8 mouse cellular contexts compared by ENCODE assay signal in the genomic region with DNA sequence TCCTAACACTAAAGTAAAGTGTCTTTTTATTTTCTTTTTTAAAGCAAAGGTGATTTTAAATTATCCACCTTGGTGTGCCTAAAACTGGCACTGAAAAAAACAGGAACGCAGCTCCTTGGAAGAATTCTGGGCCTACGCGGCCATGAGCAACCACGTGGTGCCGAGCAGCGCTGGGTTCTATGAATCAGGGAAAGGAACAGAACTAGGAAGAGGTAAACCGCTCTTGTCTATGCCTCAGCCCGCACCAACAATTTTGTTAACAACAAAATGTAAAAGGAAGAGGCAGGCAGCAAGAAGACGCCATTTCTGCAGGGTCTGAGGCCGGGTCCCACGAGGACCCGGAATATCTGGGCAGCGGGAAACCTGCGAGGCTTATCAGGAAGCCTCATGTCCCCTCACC. TPM values are rescaled to one million over a fixed set of nuclear protein-coding genes. Genes with fewer than 3 reads are reported as not detected.
DNase-seq lines count a peak whose midpoint lies in the region; ATAC-seq and TF ChIP-seq lines count a peak whose summit lies in the region.

No protein-coding gene starts in this region.

- no peaks in the 10 kb centered on the region for H3K9me3 ChIP-seq in forebrain, embryonic 15.5 days
- H3K9me3 ChIP-seq in liver, embryonic 14.5 days (ENCODE audit: control insufficient read depth, low read length): no peaks in the 10 kb centered on the region
- no peaks in the 10 kb centered on the region for H3K9me3 ChIP-seq in stomach, postnatal 0 days (ENCODE audit: control insufficient read depth, low read length)

- DNase-seq in kidney, adult 2 months: no peak
- no peak for DNase-seq in kidney, adult 18-20 months
- DNase-seq in liver, embryonic 14.5 days (ENCODE audit: low read depth in 3 of 3, low spot score in 3 of 3): no peak
- DNase-seq in stomach, postnatal 0 days (ENCODE audit: low spot score): no peak
- no peak for DNase-seq in B cell, adult 2 months
- no peak for DNase-seq in thymus, postnatal 0 days (ENCODE audit: low spot score)

- no peak for TF ChIP-seq EP300 in liver, embryonic 14.5 days (IDR thresholded peaks at IDR 0.05; ENCODE audit: low read depth)
- TF ChIP-seq EP300 in stomach, postnatal 0 days (optimal IDR thresholded peaks at IDR 0.05): no peak

- peak overlapping the region; percentile 82 for H3K4me3 ChIP-seq in kidney, adult 2 months (ENCODE audit: insufficient read depth, low read depth, low read length)
- H3K4me3 ChIP-seq in forebrain, embryonic 15.5 days: peak overlapping the region; percentile 94
- H3K4me3 ChIP-seq in liver, embryonic 14.5 days (ENCODE audit: insufficient read depth in 1 of 2, low read depth in 2 of 2, low read length in 2 of 2): peak overlapping the region; percentile 79 to 98
- H3K4me3 ChIP-seq in stomach, postnatal 0 days (ENCODE audit: low read depth, low read length): peak overlapping the region; percentile 83

- no peak for TF ChIP-seq CTCF in kidney, adult 2 months (conservative IDR thresholded peaks at IDR 0.05; ENCODE audit: insufficient read depth, insufficient read length, low read depth, low read length)
- no peak for TF ChIP-seq CTCF in liver, embryonic 14.5 days (IDR thresholded peaks at IDR 0.05; ENCODE audit: low read depth)
- TF ChIP-seq CTCF in stomach, postnatal 0 days (IDR thresholded peaks at IDR 0.05; ENCODE audit: low read depth): no peak

- under 1% methylated on average over 14 of the region's 14 CpGs for WGBS in kidney, adult 2 months
- under 1% methylated on average over 14 of the region's 14 CpGs for WGBS in forebrain, embryonic 15.5 days
- 2% methylated on average over 14 of the region's 14 CpGs for WGBS in liver, embryonic 14.5 days (ENCODE audit: insufficient replicate concordance)
- WGBS in stomach, postnatal 0 days: 1% methylated on average over 14 of the region's 14 CpGs

- peak overlapping the region; percentile 62 for H3K4me2 ChIP-seq in forebrain, embryonic 15.5 days (replicated peaks)
- peak overlapping the region; percentile 98 for H3K4me2 ChIP-seq in liver, embryonic 14.5 days (ENCODE audit: low read depth)
- H3K4me2 ChIP-seq in stomach, postnatal 0 days (replicated peaks; ENCODE audit: low read depth): peak overlapping the region; percentile 81

- H3K27me3 ChIP-seq in kidney, adult 2 months (replicated peaks; ENCODE audit: control insufficient read depth, insufficient read depth, low read length): no peaks in the 10 kb centered on the region
- no peaks in the 10 kb centered on the region for H3K27me3 ChIP-seq in forebrain, embryonic 15.5 days
- no peaks in the 10 kb centered on the region for H3K27me3 ChIP-seq in liver, embryonic 14.5 days (ENCODE audit: control insufficient read depth, insufficient read depth, low read length)
- no peaks in the 10 kb centered on the region for H3K27me3 ChIP-seq in stomach, postnatal 0 days (ENCODE audit: control insufficient read depth, insufficient read depth, low read length)

- H3K9ac ChIP-seq in forebrain, embryonic 15.5 days (replicated peaks): peak overlapping the region; percentile 77
- peak overlapping the region; percentile 97 for H3K9ac ChIP-seq in liver, embryonic 14.5 days (replicated peaks)
- H3K9ac ChIP-seq in stomach, postnatal 0 days (ENCODE audit: low read length): peak overlapping the region; percentile 86

- peak overlapping the region; percentile 40 for H3K27ac ChIP-seq in kidney, adult 2 months (ENCODE audit: insufficient read depth, low read depth, low read length)
- H3K27ac ChIP-seq in forebrain, embryonic 15.5 days (replicated peaks): peak overlapping the region; percentile 88
- H3K27ac ChIP-seq in liver, embryonic 14.5 days: peak overlapping the region; percentile 69
- H3K27ac ChIP-seq in stomach, postnatal 0 days (replicated peaks): peak overlapping the region; percentile 70

- ATAC-seq in activated CD4-positive, CD25-positive, alpha-beta regulatory T cell, adult 4 months: peak; percentile 7
- no peak for ATAC-seq in forebrain, embryonic 15.5 days (replicated peaks)
- ATAC-seq in liver, embryonic 14.5 days (ENCODE audit: insufficient read depth): peak; percentile 45
- no peak; the same call in 1 of the 2 replicates for ATAC-seq in stomach, postnatal 0 days (ENCODE audit: low FRiP score, low TSS enrichment)

- peaks cover 4% of the 10 kb centered on the region; the same call in 1 of the 2 replicates for H3K4me1 ChIP-seq in kidney, adult 2 months (ENCODE audit: control insufficient read depth, insufficient read depth, low read length)
- peaks cover 31% of the 10 kb centered on the region for H3K4me1 ChIP-seq in forebrain, embryonic 15.5 days
- H3K4me1 ChIP-seq in liver, embryonic 14.5 days (replicated peaks; ENCODE audit: control insufficient read depth in 2 of 2, insufficient read depth in 2 of 2, low read length in 1 of 2): peaks cover 5 to 23% of the 10 kb centered on the region in 2 experiments; a peak in 3 of 4 replicates
- H3K4me1 ChIP-seq in stomach, postnatal 0 days (replicated peaks; ENCODE audit: control insufficient read depth, insufficient read depth): peaks cover 7% of the 10 kb centered on the region; the same call in 1 of the 2 replicates

- peaks cover 2% of the 10 kb centered on the region for H3K36me3 ChIP-seq in kidney, adult 2 months (ENCODE audit: control insufficient read depth, insufficient read depth, low read length)
- H3K36me3 ChIP-seq in forebrain, embryonic 15.5 days: peaks cover 34% of the 10 kb centered on the region
- H3K36me3 ChIP-seq in liver, embryonic 14.5 days (replicated peaks; ENCODE audit: control insufficient read depth, insufficient read depth, low read depth): peaks cover 36% of the 10 kb centered on the region
- peaks cover 11% of the 10 kb centered on the region for H3K36me3 ChIP-seq in stomach, postnatal 0 days (ENCODE audit: control insufficient read depth, insufficient read depth, low read length)

- no peak for TF ChIP-seq POLR2A in kidney, adult 2 months (IDR thresholded peaks at IDR 0.05; ENCODE audit: low read depth, low read length)

RNA-seq across cellular contexts. Expression of gene Nop56, which starts 0.5 kb away (rescaled TPM):
- polyA plus RNA-seq in kidney, adult 2 months (2012; rRNA removed): 22.1 and 26.8 TPM in 2 replicates
- 100 to 1,000 TPM; 293 to 306 TPM for polyA plus RNA-seq in activated CD4-positive, CD25-positive, alpha-beta regulatory T cell, adult 4 months (2017; shearing (Covaris generic))
- polyA plus RNA-seq in forebrain, embryonic 15.5 days (2015; fragmentation: Nextera tagmentation; extraction: Ambion mirVana): 239 and 271 TPM in 2 replicates
- polyA plus RNA-seq in liver, embryonic 14.5 days (2012; rRNA removed): 109 and 201 TPM in 2 replicates
- polyA plus RNA-seq in liver, embryonic 14.5 days (2014; fragmentation: Nextera tagmentation; extraction: Ambion mirVana): 181 and 182 TPM in 2 replicates
- 98.2 and 104 TPM in 2 replicates for polyA plus RNA-seq in stomach, postnatal 0 days (2015; fragmentation: Nextera tagmentation; extraction: Ambion mirVana)
- polyA plus RNA-seq in thymus, postnatal 0 days (2015; fragmentation: Nextera tagmentation; extraction: Ambion mirVana): 322 and 360 TPM in 2 replicates

RNA-seq across cellular contexts. Expression of gene Idh3b, which starts 10.6 kb away (rescaled TPM):
- 524 and 525 TPM in 2 replicates for polyA plus RNA-seq in kidney, adult 2 months (2012; rRNA removed)
- 100 to 1,000 TPM; 132 to 167 TPM for polyA plus RNA-seq in activated CD4-positive, CD25-positive, alpha-beta regulatory T cell, adult 4 months (2017; shearing (Covaris generic))
- polyA plus RNA-seq in forebrain, embryonic 15.5 days (2015; fragmentation: Nextera tagmentation; extraction: Ambion mirVana): 165 TPM in 2 replicates
- polyA plus RNA-seq in liver, embryonic 14.5 days (2012; rRNA removed): 71.8 and 104 TPM in 2 replicates
- polyA plus RNA-seq in liver, embryonic 14.5 days (2014; fragmentation: Nextera tagmentation; extraction: Ambion mirVana): 95.1 and 105 TPM in 2 replicates
- polyA plus RNA-seq in stomach, postnatal 0 days (2015; fragmentation: Nextera tagmentation; extraction: Ambion mirVana): 126 and 135 TPM in 2 replicates
- 134 and 146 TPM in 2 replicates for polyA plus RNA-seq in thymus, postnatal 0 days (2015; fragmentation: Nextera tagmentation; extraction: Ambion mirVana)

RNA-seq across cellular contexts. Expression of gene Ebf4, which starts 21.2 kb away (rescaled TPM):
- polyA plus RNA-seq in kidney, adult 2 months (2012; rRNA removed): 1.8 and 2.0 TPM in 2 replicates
- not detected for polyA plus RNA-seq in activated CD4-positive, CD25-positive, alpha-beta regulatory T cell, adult 4 months (2017; shearing (Covaris generic))
- polyA plus RNA-seq in forebrain, embryonic 15.5 days (2015; fragmentation: Nextera tagmentation; extraction: Ambion mirVana): 3.8 and 4.0 TPM in 2 replicates
- polyA plus RNA-seq in liver, embryonic 14.5 days (2012; rRNA removed): 0.32 and 0.37 TPM in 2 replicates
- 0.05 TPM in 1 of 2 replicates, not detected in the other for polyA plus RNA-seq in liver, embryonic 14.5 days (2014; fragmentation: Nextera tagmentation; extraction: Ambion mirVana)
- polyA plus RNA-seq in stomach, postnatal 0 days (2015; fragmentation: Nextera tagmentation; extraction: Ambion mirVana): 1.1 and 1.3 TPM in 2 replicates
- polyA plus RNA-seq in thymus, postnatal 0 days (2015; fragmentation: Nextera tagmentation; extraction: Ambion mirVana): 0.12 and 0.15 TPM in 2 replicates

Comparison
In these comparisons a context has a peak if more than half of its experiments do, and no peak if none do; other contexts are left out.
1. ATAC-seq: peak in activated CD4-positive, CD25-positive, alpha-beta regulatory T cell, adult 4 months (single experiment) and liver, embryonic 14.5 days (single experiment); none in forebrain, embryonic 15.5 days (single experiment) and stomach, postnatal 0 days (single experiment).
2. Peak in every context shown above with its lines, with median percentiles within 50 percentile points of each other: H3K27ac ChIP-seq, H3K4me3 ChIP-seq, H3K4me2 ChIP-seq and H3K9ac ChIP-seq.